Mouse (Mus musculus) gastrocnemius, postnatal 14 days (tissue): ENCODE results near the gene Zfp296. TPM values are rescaled to one million over a fixed set of nuclear protein-coding genes. Genes with fewer than 3 reads are reported as not detected.

Experiments used
- total RNA-seq, 2 experiments: library from RNA; stranded (reverse); gene quantifications; 2 replicates each; pipeline ENCODE4 v1.2.3; 2021

Gene Zfp296
- total RNA-seq, 2 experiments from 2014 or later, result 0.27 TPM; not detected in 1

Other genes with a start within 250 kb of the Zfp296 start
- gene Ercc1, start 232.5 kb upstream of the Zfp296 start, total RNA-seq, result 10 to 100 TPM; 26.7 to 28.7 TPM
- 1 to 10 TPM; 7.4 to 8.2 TPM for gene Cd3eap, start 217.8 kb upstream of the Zfp296 start, total RNA-seq
- gene Ppp1r13l, start 217.5 kb upstream of the Zfp296 start, total RNA-seq, result 1 to 10 TPM; 1.7 to 2.9 TPM
- 1 to 10 TPM; 6.1 to 7.8 TPM for gene Ercc2, start 195.3 kb upstream of the Zfp296 start, total RNA-seq
- under 1 TPM in 1 of 2 experiments, not detected in 1; 0.11 TPM for gene Klc3, start 173.2 kb upstream of the Zfp296 start, total RNA-seq
- gene Ckm, start 172.5 kb upstream of the Zfp296 start, total RNA-seq, result over 10,000 TPM; 34,344 to 35,305 TPM
- gene Mark4, start 118.5 kb upstream of the Zfp296 start, total RNA-seq, result 10 to 100 TPM; 12.6 to 14.1 TPM
- gene Exoc3l2, start 114.0 kb upstream of the Zfp296 start, total RNA-seq, result under 1 TPM; 0.47 to 0.74 TPM
- 1 to 10 TPM; 1.7 to 2.1 TPM for gene Bloc1s3, start 68.9 kb upstream of the Zfp296 start, total RNA-seq
- 10 to 100 TPM; 19.9 to 20.0 TPM for gene Trappc6a, start 68.9 kb upstream of the Zfp296 start, total RNA-seq
- gene Nkpd1, start 59.4 kb upstream of the Zfp296 start, total RNA-seq, result not detected
- 10 to 100 TPM; 34.4 to 34.5 TPM for gene Ppp1r37, start 14.2 kb upstream of the Zfp296 start, total RNA-seq
- gene Gemin7, start 308 bp downstream of the Zfp296 start, total RNA-seq, result 10 to 100 TPM; 50.0 to 55.1 TPM
- 10 to 100 TPM; 10.6 to 12.0 TPM for gene Clasrp, start 27.2 kb downstream of the Zfp296 start, total RNA-seq
- 1 to 10 TPM; 4.9 to 7.3 TPM for gene Relb, start 52.2 kb downstream of the Zfp296 start, total RNA-seq
- 10 to 100 TPM; 39.8 to 47.7 TPM for gene Clptm1, start 87.7 kb downstream of the Zfp296 start, total RNA-seq
- under 1 TPM; 0.41 to 0.44 TPM for gene Apoc2, start 100.7 kb downstream of the Zfp296 start, total RNA-seq
- not detected for gene Gm44805, start 104.1 kb downstream of the Zfp296 start, total RNA-seq
- not detected for gene Apoc4, start 104.2 kb downstream of the Zfp296 start, total RNA-seq
- gene Apoc1, start 115.4 kb downstream of the Zfp296 start, total RNA-seq, result 1 to 10 TPM in 1 of 2 experiments, not detected in 1; 1.3 TPM
- gene Apoe, start 121.9 kb downstream of the Zfp296 start, total RNA-seq, result 10 to 100 TPM; 56.6 to 84.2 TPM
- 10 to 100 TPM; 52.9 to 55.7 TPM for gene Tomm40, start 138.2 kb downstream of the Zfp296 start, total RNA-seq
- 10 to 100 TPM in 1 of 2 experiments, 1 to 10 TPM in 1; 9.8 to 12.9 TPM for gene Nectin2, start 173.2 kb downstream of the Zfp296 start, total RNA-seq
- 10 to 100 TPM; 48.5 to 51.9 TPM for gene Bcam, start 193.7 kb downstream of the Zfp296 start, total RNA-seq
- not detected for gene Cblc, start 219.5 kb downstream of the Zfp296 start, total RNA-seq
- gene Bcl3, start 245.5 kb downstream of the Zfp296 start, total RNA-seq, result 1 to 10 TPM; 3.2 to 4.1 TPM